Mouse (Mus musculus): ENCODE measurements at regions not wholly inside any gene's neighbourhood (a gene's known extent, or its start where the extent isn't known, plus 50 kb on each side); places are given as distances from the start of the nearest gene placed in this dataset.

DNA sequence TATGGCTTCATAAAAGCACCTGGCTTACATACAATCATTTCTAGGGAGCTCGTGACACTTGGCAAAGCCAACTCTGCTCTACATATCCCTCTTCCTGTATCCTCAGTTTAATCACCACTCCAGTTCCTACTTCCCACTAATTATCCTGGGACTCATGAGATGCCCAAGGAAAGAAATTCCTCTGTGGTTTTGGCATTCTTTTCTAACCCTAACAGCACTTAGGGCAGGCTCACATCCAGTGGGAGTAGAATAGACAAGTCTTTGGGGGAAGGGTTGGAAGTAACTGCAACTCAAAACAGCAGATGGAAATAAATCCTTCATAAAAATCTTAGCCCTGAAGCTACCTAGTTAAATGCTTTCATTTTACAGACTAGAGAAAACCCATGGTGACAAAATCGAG lies 112.3 kb upstream of the Tmtc4 start:
- no peaks in the 10 kb centered on the region for H3K9me3 ChIP-seq (ENCODE audit: control insufficient read depth, insufficient read depth, low read depth, low read length)
- H3K4me1 ChIP-seq (ENCODE audit: control insufficient read depth in 2 of 2, insufficient read depth in 2 of 2, low read length in 2 of 2, poor library complexity in 1 of 2): no peaks in the 10 kb centered on the region
- in situ Hi-C loops (cut with MboI; ENCODE audit: low sequenced_read_pairs in 2 of 2, unreplicated experiment in 2 of 2): no loop called here
- H3K9ac ChIP-seq (ENCODE audit: insufficient read depth, low read depth, low read length, poor library complexity, severe bottlenecking): no peak overlapping the region
- DNase-seq (ENCODE audit: low read depth, low spot score): no peak
- H3K36me3 ChIP-seq (ENCODE audit: control insufficient read depth, insufficient read depth, low read length, poor library complexity, severe bottlenecking): no peaks in the 10 kb centered on the region
- no peak overlapping the region for H3K27ac ChIP-seq (ENCODE audit: insufficient read depth, low read depth, low read length, poor library complexity, severe bottlenecking)
- TF ChIP-seq ZC3H11A (IDR thresholded peaks at IDR 0.05; ENCODE audit: borderline replicate concordance, low read depth, low read length) (no peak), MAFK (IDR thresholded peaks at IDR 0.05; ENCODE audit: insufficient read depth, low read depth, low read length) (no peak), ZNF384 (IDR thresholded peaks at IDR 0.05; ENCODE audit: low read depth, low read length) (no peak), CHD2 (IDR thresholded peaks at IDR 0.05; ENCODE audit: low read depth, low read length) (no peak), HCFC1 (IDR thresholded peaks at IDR 0.05; ENCODE audit: borderline replicate concordance, insufficient read depth, low read length) (no peak)
- no peak overlapping the region for H3K4me3 ChIP-seq (ENCODE audit: insufficient read depth in 1 of 2, low read depth in 1 of 2, low read length in 2 of 2, poor library complexity in 1 of 2, severe bottlenecking in 1 of 2)

DNA sequence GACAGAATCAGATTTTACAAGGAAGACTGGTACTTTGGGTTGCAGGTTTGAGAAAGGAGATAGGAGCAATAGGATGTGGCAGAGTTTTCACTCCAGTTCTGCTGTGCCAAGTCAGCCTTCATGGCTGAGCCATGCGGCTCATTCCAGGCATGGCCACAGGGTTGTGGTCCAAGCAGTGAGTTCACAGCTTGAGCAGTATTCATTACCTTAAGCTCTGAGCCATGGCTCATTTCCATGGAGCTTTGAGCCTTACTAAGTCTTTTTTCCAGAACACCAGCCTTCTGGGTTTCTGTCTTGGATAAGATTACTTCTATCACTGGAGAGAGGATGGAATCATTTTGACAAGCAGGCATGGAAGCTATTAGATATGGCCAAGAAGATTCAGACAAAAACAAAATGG lies 98.2 kb upstream of the Tmtc4 start:
- Histone ChIP-seq H3K9me3 (ENCODE audit: control insufficient read depth, insufficient read depth, low read depth, low read length) (no peaks in the 10 kb centered on the region), H3K27ac (ENCODE audit: insufficient read depth, low read depth, low read length, poor library complexity, severe bottlenecking) (no peak overlapping the region), H3K9ac (ENCODE audit: insufficient read depth, low read depth, low read length, poor library complexity, severe bottlenecking) (no peak overlapping the region), H3K4me3 (ENCODE audit: insufficient read depth in 1 of 2, low read depth in 1 of 2, low read length in 2 of 2, poor library complexity in 1 of 2, severe bottlenecking in 1 of 2) (no peak overlapping the region), H3K4me1 (ENCODE audit: control insufficient read depth in 2 of 2, insufficient read depth in 2 of 2, low read length in 2 of 2, poor library complexity in 1 of 2) (no peaks in the 10 kb centered on the region), H3K36me3 (ENCODE audit: control insufficient read depth, insufficient read depth, low read length, poor library complexity, severe bottlenecking) (no peaks in the 10 kb centered on the region)
- TF ChIP-seq HCFC1 (IDR thresholded peaks at IDR 0.05; ENCODE audit: borderline replicate concordance, insufficient read depth, low read length) (no peak), ZNF384 (IDR thresholded peaks at IDR 0.05; ENCODE audit: low read depth, low read length) (no peak), CHD2 (IDR thresholded peaks at IDR 0.05; ENCODE audit: low read depth, low read length) (no peak), MAFK (IDR thresholded peaks at IDR 0.05; ENCODE audit: insufficient read depth, low read depth, low read length) (no peak), ZC3H11A (IDR thresholded peaks at IDR 0.05; ENCODE audit: borderline replicate concordance, low read depth, low read length) (no peak)
- DNase-seq (ENCODE audit: low read depth, low spot score): no peak
- in situ Hi-C loops (cut with MboI; ENCODE audit: low sequenced_read_pairs in 2 of 2, unreplicated experiment in 2 of 2): no loop called here

DNA sequence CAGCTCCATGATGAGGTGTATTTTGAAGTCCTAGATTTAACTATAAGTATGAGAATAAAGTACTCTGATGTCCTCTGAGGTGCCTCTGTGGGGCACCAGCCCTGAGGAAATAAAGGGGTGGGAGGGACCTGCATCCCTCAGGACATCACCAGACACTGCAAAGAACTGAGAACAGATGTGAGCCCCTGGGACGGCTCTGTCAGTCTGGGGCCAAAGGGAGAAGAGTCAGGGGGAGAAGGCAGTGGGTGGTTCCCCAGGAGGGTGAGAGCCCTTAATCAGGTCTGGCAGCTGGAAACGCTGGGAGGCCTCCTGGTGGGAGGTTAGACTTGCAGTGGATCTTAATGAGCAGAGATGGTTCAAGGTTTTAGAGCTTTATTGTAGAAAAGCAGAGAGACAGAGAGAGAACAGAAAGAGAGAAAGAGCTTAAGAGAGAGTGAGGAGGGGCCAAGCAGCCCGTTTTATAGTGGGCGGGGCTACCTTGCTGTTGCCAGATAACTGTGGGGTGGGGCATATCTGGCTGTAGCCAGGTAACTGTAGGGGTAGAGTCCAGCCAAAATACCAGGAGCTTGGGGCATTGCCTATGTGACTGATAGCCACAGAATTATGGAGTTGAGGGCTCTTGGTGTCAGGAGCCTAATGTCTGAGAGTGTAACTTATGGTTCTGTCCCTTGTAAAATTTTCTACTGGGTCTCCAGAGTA lies 97.3 kb upstream of the Tmtc4 start:
- Histone ChIP-seq H3K27ac (ENCODE audit: insufficient read depth, low read depth, low read length, poor library complexity, severe bottlenecking) (no peak overlapping the region), H3K9ac (ENCODE audit: insufficient read depth, low read depth, low read length, poor library complexity, severe bottlenecking) (no peak overlapping the region), H3K9me3 (ENCODE audit: control insufficient read depth, insufficient read depth, low read depth, low read length) (no peaks in the 10 kb centered on the region), H3K4me1 (ENCODE audit: control insufficient read depth in 2 of 2, insufficient read depth in 2 of 2, low read length in 2 of 2, poor library complexity in 1 of 2) (no peaks in the 10 kb centered on the region), H3K4me3 (ENCODE audit: insufficient read depth in 1 of 2, low read depth in 1 of 2, low read length in 2 of 2, poor library complexity in 1 of 2, severe bottlenecking in 1 of 2) (no peak overlapping the region), H3K36me3 (ENCODE audit: control insufficient read depth, insufficient read depth, low read length, poor library complexity, severe bottlenecking) (no peaks in the 10 kb centered on the region)
- TF ChIP-seq MAFK (IDR thresholded peaks at IDR 0.05; ENCODE audit: insufficient read depth, low read depth, low read length) (no peak), ZC3H11A (IDR thresholded peaks at IDR 0.05; ENCODE audit: borderline replicate concordance, low read depth, low read length) (no peak), CHD2 (IDR thresholded peaks at IDR 0.05; ENCODE audit: low read depth, low read length) (no peak), HCFC1 (IDR thresholded peaks at IDR 0.05; ENCODE audit: borderline replicate concordance, insufficient read depth, low read length) (no peak), ZNF384 (IDR thresholded peaks at IDR 0.05; ENCODE audit: low read depth, low read length) (no peak)
- DNase-seq (ENCODE audit: low read depth, low spot score): no peak
- in situ Hi-C loops (cut with MboI; ENCODE audit: low sequenced_read_pairs in 2 of 2, unreplicated experiment in 2 of 2): no loop called here

DNA sequence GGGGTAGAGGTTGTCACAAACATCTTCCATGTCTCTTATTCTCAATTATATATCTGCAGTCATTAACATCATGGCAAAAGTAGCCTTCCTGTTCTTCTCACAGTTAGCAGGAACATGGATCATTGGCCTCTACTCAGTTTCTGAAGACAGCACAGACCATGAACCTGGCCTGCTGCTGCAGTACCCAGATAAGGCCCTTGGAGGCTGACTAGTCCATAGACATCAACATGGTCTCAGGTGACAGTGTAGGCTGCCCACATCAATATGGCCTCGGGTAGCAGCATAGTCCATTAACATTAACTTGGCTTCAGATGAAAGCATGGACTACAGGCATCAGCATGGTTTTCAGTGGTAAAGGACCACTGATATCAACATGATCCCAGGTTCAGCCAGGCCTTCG lies 95.9 kb upstream of the Tmtc4 start:
- in situ Hi-C loops (cut with MboI; ENCODE audit: low sequenced_read_pairs in 2 of 2, unreplicated experiment in 2 of 2): no loop called here
- Histone ChIP-seq H3K4me1 (ENCODE audit: control insufficient read depth in 2 of 2, insufficient read depth in 2 of 2, low read length in 2 of 2, poor library complexity in 1 of 2) (no peaks in the 10 kb centered on the region), H3K27ac (ENCODE audit: insufficient read depth, low read depth, low read length, poor library complexity, severe bottlenecking) (no peak overlapping the region), H3K36me3 (ENCODE audit: control insufficient read depth, insufficient read depth, low read length, poor library complexity, severe bottlenecking) (no peaks in the 10 kb centered on the region), H3K9me3 (ENCODE audit: control insufficient read depth, insufficient read depth, low read depth, low read length) (no peaks in the 10 kb centered on the region), H3K4me3 (ENCODE audit: insufficient read depth in 1 of 2, low read depth in 1 of 2, low read length in 2 of 2, poor library complexity in 1 of 2, severe bottlenecking in 1 of 2) (0 out of 4 replicates have a peak overlapping the region, but pooled peaks of 1 of the 2 experiments have one; percentile 21), H3K9ac (ENCODE audit: insufficient read depth, low read depth, low read length, poor library complexity, severe bottlenecking) (no peak overlapping the region)
- TF ChIP-seq CHD2 (IDR thresholded peaks at IDR 0.05; ENCODE audit: low read depth, low read length) (no peak), ZNF384 (IDR thresholded peaks at IDR 0.05; ENCODE audit: low read depth, low read length) (no peak), ZC3H11A (IDR thresholded peaks at IDR 0.05; ENCODE audit: borderline replicate concordance, low read depth, low read length) (no peak), MAFK (IDR thresholded peaks at IDR 0.05; ENCODE audit: insufficient read depth, low read depth, low read length) (no peak), HCFC1 (IDR thresholded peaks at IDR 0.05; ENCODE audit: borderline replicate concordance, insufficient read depth, low read length) (no peak)
- no peak for DNase-seq (ENCODE audit: low read depth, low spot score)

All from ES-E14 (cell line).